Comparison of ENCODE assay signal across 8 mouse cellular contexts in genomic region chr17:71309711-71310485, GRCm38 (mm10). TPM values are rescaled to one million over a fixed set of nuclear protein-coding genes. Genes with fewer than 3 reads are reported as not detected.
A peak's percentile ranks its signal among the peaks of the same experiment; 100 is the strongest.
DNase-seq lines count a peak whose midpoint lies in the region; ATAC-seq and TF ChIP-seq lines count a peak whose summit lies in the region.

No protein-coding gene starts in this region.

- H3K4me2 ChIP-seq in lung, embryonic 15.5 days, result peak overlapping the region; percentile 99
- peak overlapping the region; percentile 93 for H3K4me2 ChIP-seq in heart, postnatal 0 days (ENCODE audit: low read depth, low read length)
- H3K4me2 ChIP-seq in lung, postnatal 0 days (replicated peaks; ENCODE audit: low read depth, low read length), result peak overlapping the region; percentile 91
- peak overlapping the region; percentile 97 for H3K4me2 ChIP-seq in stomach, postnatal 0 days (replicated peaks; ENCODE audit: low read depth)

- no peak for TF ChIP-seq EP300 in heart, postnatal 0 days (IDR thresholded peaks at IDR 0.05; ENCODE audit: low read depth)
- TF ChIP-seq EP300 in lung, postnatal 0 days (IDR thresholded peaks at IDR 0.05), result no peak
- TF ChIP-seq EP300 in stomach, postnatal 0 days (optimal IDR thresholded peaks at IDR 0.05), result no peak

- H3K36me3 ChIP-seq in lung, embryonic 15.5 days, result no peaks in the 10 kb centered on the region
- no peaks in the 10 kb centered on the region for H3K36me3 ChIP-seq in heart, postnatal 0 days (replicated peaks; ENCODE audit: control insufficient read depth, insufficient read depth, low read length)
- H3K36me3 ChIP-seq in lung, postnatal 0 days (ENCODE audit: insufficient read depth, low read length), result no peaks in the 10 kb centered on the region
- H3K36me3 ChIP-seq in stomach, postnatal 0 days (ENCODE audit: control insufficient read depth, insufficient read depth, low read length), result no peaks in the 10 kb centered on the region

- no peak for TF ChIP-seq CTCF in heart, postnatal 0 days (IDR thresholded peaks at IDR 0.05; ENCODE audit: low read depth)
- no peak for TF ChIP-seq CTCF in lung, postnatal 0 days (IDR thresholded peaks at IDR 0.05)
- TF ChIP-seq CTCF in stomach, postnatal 0 days (IDR thresholded peaks at IDR 0.05; ENCODE audit: low read depth), result no peak

- H3K4me1 ChIP-seq in lung, embryonic 15.5 days, result peaks cover 16% of the 10 kb centered on the region
- peaks cover 17% of the 10 kb centered on the region for H3K4me1 ChIP-seq in heart, postnatal 0 days (ENCODE audit: control insufficient read depth, insufficient read depth)
- 0 out of 2 replicates have a peak, but pooled peaks cover 2% of the 10 kb centered on the region for H3K4me1 ChIP-seq in lung, postnatal 0 days (ENCODE audit: insufficient read depth, low read depth, low read length)
- no peaks in the 10 kb centered on the region for H3K4me1 ChIP-seq in stomach, postnatal 0 days (replicated peaks; ENCODE audit: control insufficient read depth, insufficient read depth)

- no peak for ATAC-seq in lung, embryonic 15.5 days (ENCODE audit: borderline replicate concordance, extremely low read depth, low FRiP score, low TSS enrichment)
- 0 out of 2 replicates have a peak, but pooled peaks have one; percentile 14 for ATAC-seq in heart, postnatal 0 days (ENCODE audit: insufficient read depth, low read depth)
- ATAC-seq in lung, postnatal 0 days, result no peak
- ATAC-seq in stomach, postnatal 0 days (ENCODE audit: low FRiP score, low TSS enrichment), result no peak

- H3K27me3 ChIP-seq in lung, embryonic 15.5 days, result peaks cover 42% of the 10 kb centered on the region
- 0 out of 2 replicates have a peak, but pooled peaks cover 3% of the 10 kb centered on the region for H3K27me3 ChIP-seq in heart, postnatal 0 days (ENCODE audit: control insufficient read depth, insufficient read depth, low read length)
- peaks cover 13% of the 10 kb centered on the region; the same call in 1 of the 2 replicates for H3K27me3 ChIP-seq in lung, postnatal 0 days (replicated peaks; ENCODE audit: insufficient read depth, low read length)
- 0 out of 2 replicates have a peak, but pooled peaks cover 3% of the 10 kb centered on the region for H3K27me3 ChIP-seq in stomach, postnatal 0 days (ENCODE audit: control insufficient read depth, insufficient read depth, low read length)

- peak overlapping the region; percentile 39 for H3K9ac ChIP-seq in lung, embryonic 15.5 days
- H3K9ac ChIP-seq in heart, postnatal 0 days (replicated peaks; ENCODE audit: low read depth, low read length), result peak overlapping the region; percentile 74
- no peak overlapping the region; the same call in 1 of the 2 replicates for H3K9ac ChIP-seq in lung, postnatal 0 days (replicated peaks; ENCODE audit: low read depth)
- peak overlapping the region; percentile 58 for H3K9ac ChIP-seq in stomach, postnatal 0 days (ENCODE audit: low read length)

- H3K4me3 ChIP-seq in lung, embryonic 15.5 days, result peak overlapping the region; percentile 54
- H3K4me3 ChIP-seq in heart, postnatal 0 days (ENCODE audit: low read depth, low read length), result peak overlapping the region; percentile 75
- peak overlapping the region; percentile 55 for H3K4me3 ChIP-seq in lung, postnatal 0 days (ENCODE audit: low read depth, low read length)
- H3K4me3 ChIP-seq in stomach, postnatal 0 days (ENCODE audit: low read depth, low read length), result peak overlapping the region; percentile 54

- H3K9me3 ChIP-seq in lung, embryonic 15.5 days, result no peaks in the 10 kb centered on the region
- no peaks in the 10 kb centered on the region for H3K9me3 ChIP-seq in heart, postnatal 0 days (replicated peaks; ENCODE audit: control insufficient read depth, low read length)
- H3K9me3 ChIP-seq in lung, postnatal 0 days (ENCODE audit: low read length), result no peaks in the 10 kb centered on the region
- H3K9me3 ChIP-seq in stomach, postnatal 0 days (ENCODE audit: control insufficient read depth, low read length), result no peaks in the 10 kb centered on the region

- DNase-seq in lung, postnatal 10 days, result no peak
- peak; percentile 62 for DNase-seq in embryo, embryonic 11 days
- peak; percentile 12 for DNase-seq in heart, postnatal 0 days (ENCODE audit: low spot score)
- no peak for DNase-seq in lung, postnatal 0 days (ENCODE audit: low spot score)
- DNase-seq in stomach, postnatal 0 days (ENCODE audit: low spot score), result peak; percentile 26
- DNase-seq in left cerebral cortex, adult 8-10 months (ENCODE audit: low spot score in 2 of 2), result no peak
- no peak for DNase-seq in adrenal gland, adult 18-20 months (ENCODE audit: low spot score in 2 of 2)

- WGBS in lung, embryonic 15.5 days, result 4% methylated on average over 23 of the region's 23 CpGs
- 10% methylated on average over 23 of the region's 23 CpGs for WGBS in heart, postnatal 0 days
- WGBS in lung, postnatal 0 days, result 10% methylated on average over 23 of the region's 23 CpGs
- WGBS in stomach, postnatal 0 days, result 13% methylated on average over 23 of the region's 23 CpGs

- no peak overlapping the region for H3K27ac ChIP-seq in lung, embryonic 15.5 days
- peak overlapping the region; percentile 3; the same call in 1 of the 2 replicates for H3K27ac ChIP-seq in heart, postnatal 0 days (ENCODE audit: low read depth)
- no peak overlapping the region for H3K27ac ChIP-seq in lung, postnatal 0 days (ENCODE audit: low read length)
- no peak overlapping the region for H3K27ac ChIP-seq in stomach, postnatal 0 days (replicated peaks)

RNA-seq across cellular contexts. Expression of gene Emilin2, which starts 1.9 kb away (rescaled TPM):
- polyA plus RNA-seq in lung, embryonic 15.5 days (2015; fragmentation: Nextera tagmentation; extraction: Ambion mirVana), result 6.2 and 6.9 TPM in 2 replicates
- total RNA-seq in heart, postnatal 0 days (2014; rRNA removed; ENCODE audit: low replicate concordance), result 86.4 and 107 TPM in 2 replicates
- 58.5 and 65.3 TPM in 2 replicates for polyA plus RNA-seq in heart, postnatal 0 days (2015; fragmentation: Nextera tagmentation; extraction: Ambion mirVana)
- 4.3 and 5.0 TPM in 2 replicates for polyA plus RNA-seq in lung, postnatal 0 days (2015; fragmentation: Nextera tagmentation; extraction: Ambion mirVana)
- 1.4 TPM in 2 replicates for polyA plus RNA-seq in stomach, postnatal 0 days (2015; fragmentation: Nextera tagmentation; extraction: Ambion mirVana)
- total RNA-seq in left cerebral cortex, adult 8-10 months (2022), result 1 to 10 TPM; 2.6 to 5.2 (median 3.7) TPM
- 10 to 100 TPM in 1 of 2 experiments, 1 to 10 TPM in 1; 4.8 to 11.4 TPM for total RNA-seq in adrenal gland, adult 18-20 months (2021)

Comparison
In these comparisons a context has a peak if more than half of its experiments do, and no peak if none do; other contexts are left out.
1. DNase-seq: peak in embryo, embryonic 11 days (single experiment), heart, postnatal 0 days (single experiment) and stomach, postnatal 0 days (single experiment); none in lung, postnatal 10 days (single experiment), lung, postnatal 0 days (single experiment), left cerebral cortex, adult 8-10 months (0 of 2) and adrenal gland, adult 18-20 months (0 of 2).
2. Peak in every context shown above with its lines, with median percentiles within 50 percentile points of each other: H3K4me2 ChIP-seq and H3K4me3 ChIP-seq.